Mouse (Mus musculus): Measurements from ENCODE around the gene Rabggta. TPM values are rescaled to one million over a fixed set of nuclear protein-coding genes. Genes with fewer than 3 reads are reported as not detected.

The Rabggta gene
- polyA plus RNA-seq, 1 experiment = 84.9 TPM

Other genes with a start within 250 kb of the Rabggta start
- gene Dhrs4, start 243.5 kb downstream of the Rabggta start, polyA plus RNA-seq (2012; rRNA removed) = 38.3 and 46.8 TPM in 2 replicates
- gene Carmil3, start 231.6 kb downstream of the Rabggta start, polyA plus RNA-seq (2012; rRNA removed) = 20.6 and 25.4 TPM in 2 replicates
- gene Cpne6, start 211.8 kb downstream of the Rabggta start, polyA plus RNA-seq (2012; rRNA removed) = 0.98 and 1.0 TPM in 2 replicates
- 0.50 and 0.70 TPM in 2 replicates for gene Nrl, start 197.3 kb downstream of the Rabggta start, polyA plus RNA-seq (2012; rRNA removed)
- 13.2 and 13.3 TPM in 2 replicates for gene Pck2, start 182.0 kb downstream of the Rabggta start, polyA plus RNA-seq (2012; rRNA removed)
- 76.8 and 77.7 TPM in 2 replicates for gene Dcaf11, start 162.3 kb downstream of the Rabggta start, polyA plus RNA-seq (2012; rRNA removed)
- gene A730061H03Rik, start 161.9 kb downstream of the Rabggta start, polyA plus RNA-seq (2012; rRNA removed) = 8.2 and 8.3 TPM in 2 replicates
- 1.7 and 20.2 TPM in 2 replicates for gene Fitm1, start 146.6 kb downstream of the Rabggta start, polyA plus RNA-seq (2012; rRNA removed)
- gene Psme1, start 144.1 kb downstream of the Rabggta start, polyA plus RNA-seq (2012; rRNA removed) = 129 and 136 TPM in 2 replicates
- 7.4 and 13.4 TPM in 2 replicates for gene Emc9, start 137.0 kb downstream of the Rabggta start, polyA plus RNA-seq (2012; rRNA removed)
- 98.7 and 104 TPM in 2 replicates for gene Psme2, start 131.2 kb downstream of the Rabggta start, polyA plus RNA-seq (2012; rRNA removed)
- 84.0 and 89.3 TPM in 2 replicates for gene Rnf31, start 130.6 kb downstream of the Rabggta start, polyA plus RNA-seq (2012; rRNA removed)
- gene Irf9, start 118.7 kb downstream of the Rabggta start, polyA plus RNA-seq (2012; rRNA removed) = 135 and 162 TPM in 2 replicates
- 2.9 and 3.7 TPM in 2 replicates for gene Rec8, start 104.2 kb downstream of the Rabggta start, polyA plus RNA-seq (2012; rRNA removed)
- gene Ipo4, start 86.3 kb downstream of the Rabggta start, polyA plus RNA-seq (2012; rRNA removed) = 68.1 and 71.6 TPM in 2 replicates
- 10.2 and 10.9 TPM in 2 replicates for gene Gm49378, start 84.4 kb downstream of the Rabggta start, polyA plus RNA-seq (2012; rRNA removed)
- 98.1 and 102 TPM in 2 replicates for gene Tm9sf1, start 78.5 kb downstream of the Rabggta start, polyA plus RNA-seq (2012; rRNA removed)
- 2.2 and 2.6 TPM in 2 replicates for gene Tssk4, start 72.1 kb downstream of the Rabggta start, polyA plus RNA-seq (2012; rRNA removed)
- 34.7 and 45.8 TPM in 2 replicates for gene Mdp1, start 61.8 kb downstream of the Rabggta start, polyA plus RNA-seq (2012; rRNA removed)
- 27.8 and 40.9 TPM in 2 replicates for gene Gmpr2, start 50.3 kb downstream of the Rabggta start, polyA plus RNA-seq (2012; rRNA removed)
- gene Nedd8, start 50.1 kb downstream of the Rabggta start, polyA plus RNA-seq (2012; rRNA removed) = 292 and 416 TPM in 2 replicates
- gene Tinf2, start 40.4 kb downstream of the Rabggta start, polyA plus RNA-seq (2012; rRNA removed) = 51.5 and 51.9 TPM in 2 replicates
- gene Tgm1, start 8.3 kb downstream of the Rabggta start, polyA plus RNA-seq (2012; rRNA removed) = 7.2 and 8.2 TPM in 2 replicates
- gene Dhrs1, start 23.4 kb upstream of the Rabggta start, polyA plus RNA-seq (2012; rRNA removed) = 78.9 and 93.5 TPM in 2 replicates
- 41.5 and 43.6 TPM in 2 replicates for gene Nop9, start 23.4 kb upstream of the Rabggta start, polyA plus RNA-seq (2012; rRNA removed)
- gene Cideb, start 36.2 kb upstream of the Rabggta start, polyA plus RNA-seq (2012; rRNA removed) = 1.8 and 2.7 TPM in 2 replicates
- 1.7 and 1.8 TPM in 2 replicates for gene Ltb4r2, start 39.2 kb upstream of the Rabggta start, polyA plus RNA-seq (2012; rRNA removed)
- 2.6 and 2.8 TPM in 2 replicates for gene Ltb4r1, start 43.7 kb upstream of the Rabggta start, polyA plus RNA-seq (2012; rRNA removed)
- gene Adcy4, start 61.8 kb upstream of the Rabggta start, polyA plus RNA-seq (2012; rRNA removed) = 7.4 and 11.2 TPM in 2 replicates
- 66.8 and 84.4 TPM in 2 replicates for gene Ripk3, start 66.6 kb upstream of the Rabggta start, polyA plus RNA-seq (2012; rRNA removed)
- 2.3 and 2.7 TPM in 2 replicates for gene Nfatc4, start 100.9 kb upstream of the Rabggta start, polyA plus RNA-seq (2012; rRNA removed)
- gene Nynrin, start 131.7 kb upstream of the Rabggta start, polyA plus RNA-seq (2012; rRNA removed) = 2.0 and 2.1 TPM in 2 replicates
- gene Cbln3, start 162.1 kb upstream of the Rabggta start, polyA plus RNA-seq (2012; rRNA removed) = 0.04 and 0.09 TPM in 2 replicates
- gene Khnyn, start 162.7 kb upstream of the Rabggta start, polyA plus RNA-seq (2012; rRNA removed) = 33.7 and 35.5 TPM in 2 replicates
- gene Sdr39u1, start 178.0 kb upstream of the Rabggta start, polyA plus RNA-seq (2012; rRNA removed) = 50.2 and 54.8 TPM in 2 replicates
- gene Cma1, start 222.4 kb upstream of the Rabggta start, polyA plus RNA-seq (2012; rRNA removed) = 1.7 and 2.0 TPM in 2 replicates
- gene Cma2, start 228.7 kb upstream of the Rabggta start, polyA plus RNA-seq (2012; rRNA removed) = 0.28 TPM in 1 of 2 replicates, not detected in the other